18 mouse cellular contexts compared by ENCODE assay signal in genomic region chr16:55166181-55166848, GRCm38 (mm10).
A peak's percentile ranks its signal among the peaks of the same experiment; 100 is the strongest.
DNase-seq lines count a peak whose midpoint lies in the region; ATAC-seq lines count a peak whose summit lies in the region.
"Had no signal": no experiment of that assay in that cellular context is flagged by ENCODE, and none has a peak within 500 bp of the region (broad histone marks: within the 10 kb centered on the region; RNA-seq: fewer than 3 reads in every experiment).

No protein-coding gene starts in this region.

- H3K4me2 ChIP-seq in embryonic facial prominence, embryonic 12.5 days (replicated peaks): no peak overlapping the region
- H3K4me2 ChIP-seq in hindbrain, embryonic 12.5 days (replicated peaks): no peak overlapping the region
- H3K4me2 ChIP-seq in neural tube, embryonic 12.5 days (replicated peaks): no peak overlapping the region
- H3K4me2 ChIP-seq in kidney, embryonic 16.5 days (replicated peaks; ENCODE audit: low read depth, low read length): no peak overlapping the region
- H3K4me2 ChIP-seq: embryonic facial prominence, embryonic 13.5 days; forebrain, embryonic 15.5 days; liver, embryonic 13.5 days had no signal

- H3K4me3 ChIP-seq in embryonic facial prominence, embryonic 12.5 days: no peak overlapping the region
- no peak overlapping the region for H3K4me3 ChIP-seq in embryonic facial prominence, embryonic 10.5 days
- no peak overlapping the region for H3K4me3 ChIP-seq in hindbrain, embryonic 12.5 days
- no peak overlapping the region for H3K4me3 ChIP-seq in neural tube, embryonic 12.5 days
- H3K4me3 ChIP-seq in kidney, embryonic 16.5 days (ENCODE audit: low read length): no peak overlapping the region
- H3K4me3 ChIP-seq: embryonic facial prominence, embryonic 13.5 days; forebrain, embryonic 15.5 days; liver, embryonic 13.5 days; megakaryocyte, embryonic 14.5 days had no signal

- no peaks in the 10 kb centered on the region for H3K9me3 ChIP-seq in embryonic facial prominence, embryonic 12.5 days
- no peaks in the 10 kb centered on the region for H3K9me3 ChIP-seq in embryonic facial prominence, embryonic 10.5 days
- H3K9me3 ChIP-seq in hindbrain, embryonic 12.5 days (replicated peaks): no peaks in the 10 kb centered on the region
- H3K9me3 ChIP-seq in neural tube, embryonic 12.5 days: no peaks in the 10 kb centered on the region
- no peaks in the 10 kb centered on the region for H3K9me3 ChIP-seq in kidney, embryonic 16.5 days (ENCODE audit: low read length)
- H3K9me3 ChIP-seq: embryonic facial prominence, embryonic 13.5 days; forebrain, embryonic 15.5 days; liver, embryonic 13.5 days had no signal

- H3K9ac ChIP-seq in embryonic facial prominence, embryonic 12.5 days: no peak overlapping the region
- H3K9ac ChIP-seq in hindbrain, embryonic 12.5 days: no peak overlapping the region
- H3K9ac ChIP-seq in neural tube, embryonic 12.5 days: no peak overlapping the region
- no peak overlapping the region for H3K9ac ChIP-seq in kidney, embryonic 16.5 days (replicated peaks; ENCODE audit: low read length)
- H3K9ac ChIP-seq: embryonic facial prominence, embryonic 13.5 days; forebrain, embryonic 15.5 days; liver, embryonic 13.5 days had no signal

- H3K27me3 ChIP-seq in embryonic facial prominence, embryonic 12.5 days: no peaks in the 10 kb centered on the region
- H3K27me3 ChIP-seq in embryonic facial prominence, embryonic 10.5 days (replicated peaks; ENCODE audit: low read depth, poor library complexity, severe bottlenecking): no peaks in the 10 kb centered on the region
- H3K27me3 ChIP-seq in hindbrain, embryonic 12.5 days: no peaks in the 10 kb centered on the region
- H3K27me3 ChIP-seq in neural tube, embryonic 12.5 days (replicated peaks): no peaks in the 10 kb centered on the region
- no peaks in the 10 kb centered on the region for H3K27me3 ChIP-seq in kidney, embryonic 16.5 days (ENCODE audit: insufficient read depth, low read length)
- H3K27me3 ChIP-seq: embryonic facial prominence, embryonic 13.5 days; forebrain, embryonic 15.5 days; liver, embryonic 13.5 days; megakaryocyte, embryonic 14.5 days had no signal

- H3K27ac ChIP-seq in embryonic facial prominence, embryonic 12.5 days: no peak overlapping the region
- no peak overlapping the region; the same call in 1 of the 2 replicates for H3K27ac ChIP-seq in embryonic facial prominence, embryonic 10.5 days (replicated peaks)
- no peak overlapping the region for H3K27ac ChIP-seq in hindbrain, embryonic 12.5 days
- H3K27ac ChIP-seq in neural tube, embryonic 12.5 days: no peak overlapping the region
- no peak overlapping the region for H3K27ac ChIP-seq in kidney, embryonic 16.5 days (ENCODE audit: low read length)
- H3K27ac ChIP-seq: embryonic facial prominence, embryonic 13.5 days; forebrain, embryonic 15.5 days; liver, embryonic 13.5 days had no signal

- DNase-seq in embryonic facial prominence, embryonic 10.5 days (ENCODE audit: low spot score): no peak
- DNase-seq in adrenal gland, postnatal 10 days: peak; percentile 27
- no peak for DNase-seq in layer of hippocampus, adult 11-12 months (ENCODE audit: low spot score)
- DNase-seq in thymus, postnatal 36 days: no peak
- DNase-seq: cerebellum, adult 11 months; gastrocnemius, postnatal 36 days; kidney, postnatal 25 days; liver, embryonic 13.5 days; spleen, adult 18-20 months had no signal

- 0 out of 2 replicates have a peak, but pooled peaks have one; percentile 47 for ATAC-seq in embryonic facial prominence, embryonic 12.5 days (ENCODE audit: insufficient number of reproducible peaks, insufficient read depth, low FRiP score, low TSS enrichment)
- peak; percentile 50; the same call in 1 of the 2 replicates for ATAC-seq in hindbrain, embryonic 12.5 days (ENCODE audit: low FRiP score)
- ATAC-seq in neural tube, embryonic 12.5 days (ENCODE audit: low FRiP score, low read depth): peak; percentile 74
- no peak for ATAC-seq in kidney, embryonic 16.5 days (ENCODE audit: low FRiP score, low TSS enrichment)
- ATAC-seq: forebrain, embryonic 15.5 days; intestine, embryonic 16.5 days had no signal

- peaks cover 4% of the 10 kb centered on the region; the same call in 1 of the 2 replicates for H3K4me1 ChIP-seq in embryonic facial prominence, embryonic 12.5 days
- H3K4me1 ChIP-seq in embryonic facial prominence, embryonic 10.5 days: peaks cover 9% of the 10 kb centered on the region
- H3K4me1 ChIP-seq in hindbrain, embryonic 12.5 days: peaks cover 6% of the 10 kb centered on the region; the same call in 1 of the 2 replicates
- peaks cover 5% of the 10 kb centered on the region; the same call in 1 of the 2 replicates for H3K4me1 ChIP-seq in neural tube, embryonic 12.5 days
- no peaks in the 10 kb centered on the region for H3K4me1 ChIP-seq in kidney, embryonic 16.5 days (ENCODE audit: insufficient read depth, low read length)
- H3K4me1 ChIP-seq: forebrain, embryonic 15.5 days; liver, embryonic 13.5 days; megakaryocyte, embryonic 14.5 days had no signal

- 31% methylated on average over 8 of the region's 8 CpGs for WGBS in embryonic facial prominence, embryonic 12.5 days
- WGBS in embryonic facial prominence, embryonic 10.5 days: 47% methylated on average over 8 of the region's 8 CpGs
- 39% methylated on average over 8 of the region's 8 CpGs for WGBS in hindbrain, embryonic 12.5 days
- 24% methylated on average over 8 of the region's 8 CpGs for WGBS in neural tube, embryonic 12.5 days
- WGBS in kidney, embryonic 16.5 days: 31% methylated on average over 8 of the region's 8 CpGs

- H3K36me3 ChIP-seq in embryonic facial prominence, embryonic 12.5 days: no peaks in the 10 kb centered on the region
- no peaks in the 10 kb centered on the region for H3K36me3 ChIP-seq in embryonic facial prominence, embryonic 10.5 days (replicated peaks)
- H3K36me3 ChIP-seq in hindbrain, embryonic 12.5 days: no peaks in the 10 kb centered on the region
- no peaks in the 10 kb centered on the region for H3K36me3 ChIP-seq in neural tube, embryonic 12.5 days
- no peaks in the 10 kb centered on the region for H3K36me3 ChIP-seq in kidney, embryonic 16.5 days (ENCODE audit: insufficient read depth, low read length)
- H3K36me3 ChIP-seq: embryonic facial prominence, embryonic 13.5 days; forebrain, embryonic 15.5 days; G1E; liver, embryonic 13.5 days had no signal
